Mouse (Mus musculus) cerebellum, postnatal 4 days (tissue): ENCODE measurements around the gene Nxph4.

Source experiments
- DNase-seq, 2 experiments: peaks; one replicate each; pipeline ENCODE4 v3.0.0; 2022; ENCODE audit warnings: low spot score in 2 of 2, mixed read lengths in 1 of 2

Gene Nxph4

DNA sequence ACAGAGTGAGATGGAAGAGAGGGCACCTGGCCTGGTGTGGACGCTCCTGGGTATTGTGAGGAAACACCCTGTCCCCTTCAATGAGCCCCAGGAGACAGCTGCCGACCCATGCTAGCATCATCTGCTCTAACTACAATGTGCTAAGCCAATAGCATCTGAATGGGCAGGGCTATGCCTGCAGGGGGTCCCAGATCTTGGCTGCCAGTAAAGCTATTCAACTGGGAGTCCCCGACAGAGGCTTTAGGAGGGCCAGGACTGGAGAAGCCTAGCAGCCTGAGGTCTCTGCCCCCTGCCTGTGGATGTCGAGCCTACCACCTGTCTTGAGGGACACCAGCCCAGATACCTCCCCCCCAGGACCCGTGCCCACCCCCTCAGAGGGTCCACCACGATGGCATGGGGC, 8.4 kb upstream of the Nxph4 start:
- no peak for DNase-seq

DNA sequence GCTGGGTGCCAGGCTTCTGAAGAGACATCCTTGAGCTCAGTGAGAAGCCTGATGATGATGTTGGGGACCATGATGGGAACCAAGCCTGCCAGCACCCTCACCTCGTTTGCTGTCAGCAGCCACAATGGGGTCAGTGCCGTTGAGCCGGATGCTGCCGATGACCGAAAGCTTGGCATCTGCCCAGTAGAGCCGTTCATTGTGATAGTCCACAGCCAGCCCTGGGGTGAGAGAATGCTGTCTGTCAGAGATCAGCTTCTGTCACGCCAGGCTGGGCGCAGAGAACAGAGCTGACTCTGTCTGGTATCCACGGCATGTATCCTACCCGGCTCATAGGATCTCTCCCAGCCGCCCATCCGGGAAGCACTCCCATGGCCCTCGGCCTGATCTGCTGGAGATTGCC, 7.7 kb upstream of the Nxph4 start:
- peak in 1 of 2 experiments; percentile 45 for DNase-seq

DNA sequence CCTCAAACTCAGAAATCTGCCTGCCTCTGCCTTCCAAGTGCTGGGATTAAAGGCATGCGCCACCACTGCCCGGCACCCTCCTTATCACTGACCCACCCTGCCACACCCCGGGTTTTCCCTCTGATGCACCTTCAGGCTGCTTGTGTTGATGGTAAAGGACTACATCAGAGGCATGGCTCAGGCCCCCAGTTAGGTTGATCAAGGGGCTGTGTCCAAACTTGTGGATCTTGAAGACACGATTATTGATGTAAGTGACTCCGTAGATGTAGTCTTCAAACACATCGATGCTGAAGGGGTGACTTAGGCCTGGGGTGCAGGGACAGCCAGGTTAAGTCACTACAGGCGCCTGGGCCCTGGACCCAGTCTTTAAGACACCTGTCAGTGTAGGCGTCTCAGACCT, 7.2 kb upstream of the Nxph4 start:
- no peak for DNase-seq

GRCm38 (mm10) chr10:127537854-127538583, 3.7 kb upstream of the Nxph4 start:
- peak; percentile 74 to 91 for DNase-seq

DNA sequence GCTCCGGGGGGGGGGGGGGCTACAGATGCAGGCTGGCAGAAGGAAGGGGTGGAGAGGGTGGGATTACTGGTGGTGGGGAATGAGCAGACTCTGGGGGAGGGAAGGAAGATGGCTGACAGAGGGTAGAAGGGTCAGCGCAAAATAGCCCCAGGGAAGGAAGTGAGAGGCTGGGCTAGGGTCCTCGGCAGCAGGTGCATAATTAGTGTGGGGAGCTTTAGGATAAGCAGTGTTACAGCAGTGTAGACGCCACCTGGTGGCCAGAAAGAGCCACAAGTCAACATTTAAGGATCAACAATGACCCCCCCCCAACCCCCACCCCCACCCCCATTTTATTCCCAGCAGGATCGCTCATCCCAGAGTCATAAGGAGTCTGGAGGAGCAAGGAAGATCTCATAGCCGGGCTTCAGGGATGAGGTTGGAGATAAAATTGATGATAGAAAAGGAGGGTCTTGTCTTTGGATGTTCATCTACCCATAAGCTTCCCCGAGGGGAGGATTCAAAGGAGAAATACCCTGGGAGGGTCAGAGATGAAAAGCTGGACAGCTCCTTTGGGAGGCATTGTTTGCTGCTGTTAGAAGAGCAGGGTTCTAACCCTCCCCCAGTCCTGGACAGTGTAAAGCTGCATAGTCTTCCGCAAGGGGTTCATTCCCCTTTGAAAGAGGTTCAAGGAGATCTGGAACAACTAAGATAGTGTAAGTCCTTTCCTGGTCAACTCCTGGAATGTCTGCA, 2.4 kb upstream of the Nxph4 start:
- peak in 1 of 2 experiments; percentile 56 for DNase-seq

DNA sequence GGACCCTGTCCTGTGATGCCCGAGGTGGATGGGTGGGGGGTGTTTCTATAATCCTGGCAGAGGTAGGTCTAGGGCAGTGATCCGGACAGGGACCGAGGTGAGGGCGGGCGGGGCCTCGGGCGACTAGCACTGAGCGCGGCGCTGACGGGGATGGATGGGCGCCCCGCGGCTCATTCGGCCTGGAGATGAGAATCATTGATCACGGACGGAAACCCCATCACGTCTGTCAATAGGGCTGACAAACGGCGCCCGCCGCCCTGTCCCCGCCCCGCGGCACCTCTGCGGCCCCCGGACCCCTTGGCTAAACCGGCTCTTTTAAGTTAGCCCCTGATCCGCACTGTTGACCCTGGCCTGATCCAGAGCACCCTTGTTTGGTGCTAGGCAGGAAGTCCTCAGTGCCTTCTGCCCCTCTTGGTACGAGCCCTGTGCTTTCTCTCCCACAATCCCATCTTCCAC, 598 bp upstream of the Nxph4 start:
- no peak for DNase-seq

DNA sequence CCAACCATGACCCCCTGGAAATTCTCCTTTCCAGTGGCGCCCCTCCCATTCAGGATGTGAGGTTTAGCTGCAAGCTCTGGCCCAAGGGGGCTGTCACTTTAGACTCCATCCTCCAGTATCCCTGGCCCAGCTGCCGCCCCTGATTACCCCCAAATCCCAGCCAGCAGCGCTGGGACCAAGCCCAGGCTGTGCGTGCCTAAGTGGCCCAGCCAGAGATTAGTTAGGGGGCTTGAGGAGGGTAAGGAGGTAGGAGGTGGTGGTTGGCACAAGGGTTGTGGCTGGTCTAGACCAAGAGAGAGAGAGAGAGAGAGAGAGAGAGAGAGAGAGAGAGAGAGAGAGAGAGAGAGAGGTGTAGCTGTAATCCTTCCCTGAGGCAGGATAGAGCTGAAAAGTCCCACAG, 2.8 kb downstream of the Nxph4 start:
- DNase-seq: no peak

DNA sequence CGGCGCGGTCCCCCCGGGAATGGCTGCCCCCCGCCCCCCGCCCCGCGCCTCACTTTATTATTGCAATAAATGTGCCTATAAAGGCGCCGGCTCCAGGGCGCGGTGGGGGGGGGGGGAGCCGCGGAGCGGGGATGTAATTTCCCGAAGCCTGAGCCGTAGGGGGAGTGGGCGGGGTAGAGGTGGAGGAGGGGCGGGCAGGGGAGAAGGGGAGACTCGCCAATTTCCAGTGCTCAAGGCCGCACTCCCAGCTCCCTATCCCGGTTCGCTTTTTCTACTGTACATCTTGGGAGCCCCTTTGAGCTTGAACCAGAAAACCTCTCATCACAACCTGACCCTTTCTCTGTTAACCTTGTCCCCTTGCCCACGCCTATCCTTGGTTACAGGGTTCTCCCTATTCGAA, 3.4 kb downstream of the Nxph4 start:
- DNase-seq: no peak

GRCm38 (mm10) chr10:127527481-127527880, 6.9 kb downstream of the Nxph4 start:
- DNase-seq: no peak

DNA sequence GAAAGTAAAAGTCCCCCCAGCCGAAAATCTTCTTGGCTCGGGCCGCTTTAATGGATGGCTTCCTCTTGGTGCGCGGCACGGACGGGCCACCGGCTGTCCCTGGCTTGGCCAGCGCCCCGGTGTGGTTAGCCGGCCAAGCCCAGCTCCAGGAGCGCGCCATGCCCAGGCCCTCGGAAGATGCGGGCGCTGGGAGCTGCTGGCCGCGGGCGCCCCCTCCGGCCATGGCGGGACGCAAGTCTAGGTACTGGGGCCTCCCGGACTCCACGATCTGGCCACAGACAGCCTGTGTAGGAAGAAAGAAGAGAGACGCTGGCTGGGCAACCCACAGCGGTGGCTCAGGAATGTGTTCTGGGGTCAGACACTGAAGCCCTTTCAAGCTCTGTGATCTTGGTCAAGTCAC, 7.7 kb downstream of the Nxph4 start:
- DNase-seq: peak in 1 of 2 experiments; percentile 78

GRCm38 (mm10) chr10:127526048-127526447, 8.3 kb downstream of the Nxph4 start:
- DNase-seq: no peak

DNA sequence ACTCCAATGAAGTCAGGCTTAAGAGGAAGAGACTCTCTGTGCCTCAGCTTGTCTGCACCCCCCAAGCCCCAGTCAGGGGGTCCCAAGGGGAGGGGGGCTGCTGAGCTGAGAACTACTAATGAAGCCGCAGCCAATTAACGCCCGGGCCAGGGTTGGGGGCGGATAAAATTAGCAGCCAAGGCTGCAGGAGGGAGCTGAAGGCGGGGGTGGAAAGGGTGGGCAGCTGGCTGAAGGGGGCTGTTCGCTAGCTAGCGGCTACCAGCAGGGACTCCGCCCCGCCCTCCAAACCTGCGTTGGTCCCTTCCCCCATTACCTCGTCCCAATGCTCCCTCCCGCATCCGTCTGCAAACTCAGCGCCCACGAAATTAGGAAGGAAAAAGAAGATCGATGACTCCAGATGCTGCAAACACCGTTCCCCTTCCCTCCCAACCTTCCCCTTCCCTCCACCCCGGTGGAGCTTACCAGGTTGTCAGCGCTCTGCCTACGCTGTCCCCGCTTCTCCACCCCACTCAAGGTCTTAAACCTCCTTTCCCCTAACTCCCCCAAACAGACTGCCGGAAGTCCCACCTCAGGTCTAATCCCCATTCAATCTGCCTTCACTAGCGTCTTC, 9.6 kb downstream of the Nxph4 start:
- no peak for DNase-seq

GRCm38 (mm10) chr10:127522088-127522581, 12.2 kb downstream of the Nxph4 start, which contains the start of gene Shmt2:
Gene Shmt2 (minus strand): TSS chr10:127522444.
- DNase-seq: peak; percentile 64 to 85

DNA sequence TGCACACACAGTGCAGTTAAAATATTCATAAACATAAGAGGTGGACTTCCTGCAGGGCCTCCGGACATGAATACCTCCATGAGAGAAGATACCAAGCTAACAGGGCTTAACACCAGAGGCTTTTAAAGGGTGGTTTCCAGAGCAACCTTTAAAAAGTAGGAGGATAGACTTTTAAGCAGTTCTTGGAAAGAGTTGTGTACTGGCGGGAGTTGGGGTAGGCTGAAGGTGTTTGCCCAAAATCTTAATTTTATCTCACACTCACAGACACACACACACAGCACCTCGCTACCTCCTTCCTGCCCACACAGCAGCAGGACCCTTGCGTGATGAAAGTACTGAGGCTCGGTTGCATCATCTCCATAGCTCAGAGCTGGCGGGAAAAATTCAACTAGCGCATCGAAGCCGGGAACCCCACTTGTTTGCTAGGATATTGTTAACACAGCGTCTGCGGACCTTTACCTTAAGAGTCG, 12.7 kb downstream of the Nxph4 start:
- DNase-seq: no peak

- no peak for DNase-seq
Measured at GRCm38 (mm10) chr10:127520714-127521357, 13.5 kb downstream of the Nxph4 start.

GRCm38 (mm10) chr10:127519903-127520713, 14.3 kb downstream of the Nxph4 start:
- DNase-seq: no peak

GRCm38 (mm10) chr10:127519041-127519701, 15.2 kb downstream of the Nxph4 start:
- no peak for DNase-seq

GRCm38 (mm10) chr10:127517941-127518340, 16.4 kb downstream of the Nxph4 start:
- DNase-seq: no peak

DNA sequence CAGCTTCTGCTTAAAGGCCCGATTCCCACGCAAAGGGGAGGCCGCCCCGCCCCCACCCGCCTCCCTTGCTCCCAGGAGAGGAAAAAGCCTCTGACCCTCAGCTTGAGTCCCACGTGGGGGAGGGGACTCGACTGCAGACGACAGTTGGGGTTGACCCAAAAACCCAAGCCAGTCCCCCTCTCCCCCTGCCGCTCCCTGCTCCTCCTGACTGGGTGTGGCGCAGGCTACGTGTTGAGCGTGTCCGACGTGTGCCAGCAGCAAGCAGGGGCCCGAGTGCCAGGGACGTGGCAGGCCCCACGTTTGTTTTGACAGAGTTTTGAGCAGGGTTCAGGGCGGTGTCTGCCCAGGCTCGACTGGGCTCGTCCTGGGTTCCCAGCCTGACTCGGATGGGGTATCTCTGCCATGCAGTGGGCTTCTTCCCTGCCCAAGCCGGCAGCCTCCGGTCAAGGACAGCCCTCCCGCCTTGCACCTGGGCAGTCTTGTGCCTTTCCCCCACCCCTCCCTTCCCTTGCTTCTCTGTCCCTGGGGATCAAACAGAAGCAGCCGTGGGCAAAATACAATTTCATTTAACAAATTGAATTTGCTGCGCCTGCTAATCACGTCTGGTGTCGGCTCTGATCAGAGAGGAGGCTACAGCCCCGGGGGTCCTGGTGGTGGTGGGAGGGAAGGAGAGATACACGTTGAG, 17.6 kb downstream of the Nxph4 start:
- no peak for DNase-seq

GRCm38 (mm10) chr10:127515983-127516459, 18.3 kb downstream of the Nxph4 start:
- no peak for DNase-seq
